Comparison of ENCODE assay signal across 18 mouse cellular contexts in genomic region chr15:83417916-83418315, GRCm38 (mm10). TPM values are rescaled to one million over a fixed set of nuclear protein-coding genes. Genes with fewer than 3 reads are reported as not detected.
DNase-seq lines count a peak whose midpoint lies in the region; ATAC-seq and TF ChIP-seq lines count a peak whose summit lies in the region.
"Had no signal": no experiment of that assay in that cellular context is flagged by ENCODE, and none has a peak within 500 bp of the region (broad histone marks: within the 10 kb centered on the region; RNA-seq: fewer than 3 reads in every experiment).

No protein-coding gene starts in this region.

- H3K9ac ChIP-seq in heart, embryonic 11.5 days (ENCODE audit: low read depth, low read length) = no peak overlapping the region
- no peak overlapping the region for H3K9ac ChIP-seq in midbrain, embryonic 11.5 days (ENCODE audit: low read length)
- H3K9ac ChIP-seq: neural tube, embryonic 15.5 days had no signal

- DNase-seq in heart, postnatal 4 days = no peak
- no peak for DNase-seq in layer of hippocampus, adult 2 months (ENCODE audit: low spot score in 2 of 2)
- DNase-seq in layer of hippocampus, adult 11-12 months (ENCODE audit: low spot score) = no peak
- peak; percentile 67 for DNase-seq in adrenal gland, postnatal 14 days
- no peak for DNase-seq in midbrain, embryonic 11.5 days (ENCODE audit: low spot score, missing footprints)
- DNase-seq: cerebellum, adult 9-10 months; gastrocnemius, postnatal 10 days; kidney, adult 9 months; kidney, postnatal 36 days; lung, postnatal 36 days; retina, postnatal 1 day; right cerebral cortex, postnatal 4 days; thymus, postnatal 25 days had no signal

- 0 out of 2 replicates have a peak overlapping the region, but pooled peaks have one; percentile 34 for H3K4me2 ChIP-seq in heart, embryonic 11.5 days
- no peak overlapping the region for H3K4me2 ChIP-seq in midbrain, embryonic 11.5 days
- H3K4me2 ChIP-seq: neural tube, embryonic 15.5 days had no signal

- TF ChIP-seq CTCF in layer of hippocampus, adult 2 months (conservative IDR thresholded peaks at IDR 0.05) = no peak
- no peak for TF ChIP-seq CTCF in cortical plate, adult 2 months (IDR thresholded peaks at IDR 0.05; ENCODE audit: extremely low read depth, insufficient read depth, low read length)

- ATAC-seq in heart, embryonic 11.5 days (replicated peaks; ENCODE audit: insufficient number of reproducible peaks, low FRiP score, low TSS enrichment) = no peak
- ATAC-seq in midbrain, embryonic 11.5 days (ENCODE audit: low FRiP score) = no peak

- H3K27ac ChIP-seq in heart, embryonic 11.5 days (ENCODE audit: low read depth, low read length) = peak overlapping the region; percentile 64; the same call in 1 of the 2 replicates
- peak overlapping the region; percentile 91 for H3K27ac ChIP-seq in layer of hippocampus, adult 2 months
- H3K27ac ChIP-seq in cortical plate, adult 2 months (ENCODE audit: insufficient read depth, low read length) = peak overlapping the region; percentile 63
- H3K27ac ChIP-seq in midbrain, embryonic 11.5 days (ENCODE audit: low read depth, low read length) = no peak overlapping the region
- H3K27ac ChIP-seq: forebrain, embryonic 10.5 days; midbrain, embryonic 10.5 days; neural tube, embryonic 15.5 days had no signal

- no peaks in the 10 kb centered on the region for H3K27me3 ChIP-seq in heart, embryonic 11.5 days (ENCODE audit: control insufficient read depth, insufficient read depth, low read length)
- no peaks in the 10 kb centered on the region for H3K27me3 ChIP-seq in midbrain, embryonic 11.5 days (ENCODE audit: control insufficient read depth, insufficient read depth, low read length)
- H3K27me3 ChIP-seq: neural tube, embryonic 15.5 days had no signal

- no peak for TF ChIP-seq POLR2A in cortical plate, adult 2 months (IDR thresholded peaks at IDR 0.05; ENCODE audit: extremely low read depth, insufficient read depth, low read length)

- H3K9me3 ChIP-seq in heart, embryonic 11.5 days (replicated peaks; ENCODE audit: control insufficient read depth, low read length) = no peaks in the 10 kb centered on the region
- H3K9me3 ChIP-seq in midbrain, embryonic 11.5 days (ENCODE audit: control insufficient read depth, low read length) = no peaks in the 10 kb centered on the region
- H3K9me3 ChIP-seq: forebrain, embryonic 10.5 days; midbrain, embryonic 10.5 days; neural tube, embryonic 15.5 days had no signal

- peaks cover 51% of the 10 kb centered on the region for H3K4me1 ChIP-seq in heart, embryonic 11.5 days (ENCODE audit: control insufficient read depth, insufficient read depth, low read length)
- H3K4me1 ChIP-seq in cortical plate, adult 2 months (ENCODE audit: control insufficient read depth, insufficient read depth, low read length) = peaks cover 16% of the 10 kb centered on the region
- H3K4me1 ChIP-seq in midbrain, embryonic 11.5 days (ENCODE audit: control insufficient read depth, insufficient read depth, low read length) = no peaks in the 10 kb centered on the region
- H3K4me1 ChIP-seq: forebrain, embryonic 10.5 days; midbrain, embryonic 10.5 days had no signal

- WGBS in heart, embryonic 11.5 days (ENCODE audit: insufficient replicate concordance) = 80% methylated on average over 6 of the region's 6 CpGs
- WGBS in midbrain, embryonic 11.5 days = 91% methylated on average over 6 of the region's 6 CpGs

- H3K4me3 ChIP-seq in heart, embryonic 11.5 days (ENCODE audit: low read depth, low read length) = no peak overlapping the region
- no peak overlapping the region; the same call in 1 of the 2 replicates for H3K4me3 ChIP-seq in layer of hippocampus, adult 2 months
- H3K4me3 ChIP-seq in cortical plate, adult 2 months (ENCODE audit: insufficient read depth, low read length) = no peak overlapping the region
- no peak overlapping the region for H3K4me3 ChIP-seq in midbrain, embryonic 11.5 days (ENCODE audit: low read depth, low read length)
- H3K4me3 ChIP-seq: forebrain, embryonic 10.5 days; midbrain, embryonic 10.5 days; neural tube, embryonic 15.5 days had no signal

- no peaks in the 10 kb centered on the region for H3K36me3 ChIP-seq in heart, embryonic 11.5 days (ENCODE audit: control insufficient read depth, insufficient read depth, low read length)
- H3K36me3 ChIP-seq in midbrain, embryonic 11.5 days (ENCODE audit: control insufficient read depth, insufficient read depth, low read length) = no peaks in the 10 kb centered on the region
- H3K36me3 ChIP-seq: forebrain, embryonic 10.5 days; midbrain, embryonic 10.5 days; neural tube, embryonic 15.5 days had no signal

RNA-seq across cellular contexts. Expression of gene Pacsin2, which starts 46.5 kb away (rescaled TPM):
- polyA plus RNA-seq in heart, embryonic 11.5 days (2014; fragmentation: Nextera tagmentation; extraction: Ambion mirVana) = 55.0 and 60.0 TPM in 2 replicates
- 100 to 1,000 TPM; 136 to 147 TPM for total RNA-seq in heart, postnatal 4 days (2021)
- 100 to 1,000 TPM in 1 of 2 experiments, 10 to 100 TPM in 1; 99.7 to 104 TPM for total RNA-seq in layer of hippocampus, adult 2 months (2021)
- total RNA-seq in adrenal gland, postnatal 14 days (2021) = 74.1 and 84.3 TPM in 2 replicates
- polyA plus RNA-seq in cortical plate, adult 2 months (2012; rRNA removed) = 84.4 and 87.8 TPM in 2 replicates
- 36.3 and 36.5 TPM in 2 replicates for polyA plus RNA-seq in midbrain, embryonic 11.5 days (2014; fragmentation: Nextera tagmentation; extraction: Ambion mirVana)
